Mouse (Mus musculus): ENCODE results near the gene Dync1li2. TPM values are rescaled to one million over a fixed set of nuclear protein-coding genes. Genes with fewer than 3 reads are reported as not detected.

Dync1li2 gene
- 10 to 100 TPM; 18.7 to 26.7 TPM for polyA plus RNA-seq (2017; shearing (Covaris generic))

DNA sequence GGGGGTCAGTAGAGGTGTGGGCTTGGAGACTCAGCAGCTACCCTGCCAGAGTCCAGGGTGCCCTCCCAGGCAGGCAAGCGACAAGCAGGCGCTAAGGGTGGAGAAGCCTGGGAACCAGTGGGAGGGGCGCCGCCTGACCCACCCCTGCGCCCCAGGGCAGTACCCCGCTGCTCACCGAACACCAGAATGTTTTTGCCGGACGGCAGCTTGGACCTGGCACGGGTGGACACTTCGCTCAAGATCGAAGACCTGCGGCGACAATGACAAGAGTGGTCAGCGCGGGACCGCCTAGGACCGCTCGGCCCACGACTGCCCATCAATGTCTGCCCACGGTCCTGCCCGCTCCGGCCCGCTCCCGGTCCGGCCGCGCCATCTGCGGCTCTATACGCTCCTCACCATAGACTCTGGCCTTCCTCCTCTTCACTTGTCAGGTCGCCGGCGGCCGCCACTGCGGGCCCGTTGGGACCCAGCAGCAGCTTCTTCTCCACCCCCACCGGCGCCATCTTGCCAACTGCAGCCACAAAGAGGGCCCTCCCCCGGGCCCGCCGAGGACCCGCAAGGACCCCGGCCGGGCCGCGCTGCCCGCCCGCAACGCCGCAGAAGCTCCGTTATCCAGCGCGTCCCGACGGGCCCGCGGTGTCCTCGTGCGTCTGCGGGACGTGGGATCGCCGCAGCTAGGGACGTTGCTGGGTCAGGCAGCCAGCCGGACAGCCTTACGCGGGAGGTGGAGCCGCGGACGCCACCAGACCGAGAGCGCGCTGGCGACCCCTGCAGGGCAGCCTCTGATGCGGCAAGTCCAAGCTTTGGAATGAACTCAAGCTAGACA, at the start of gene Dync1li2:
TSS of gene Dync1li2 (minus strand) at position 749 of the 826 bp plus-strand sequence.
- peak; percentile 92 for ATAC-seq

DNA sequence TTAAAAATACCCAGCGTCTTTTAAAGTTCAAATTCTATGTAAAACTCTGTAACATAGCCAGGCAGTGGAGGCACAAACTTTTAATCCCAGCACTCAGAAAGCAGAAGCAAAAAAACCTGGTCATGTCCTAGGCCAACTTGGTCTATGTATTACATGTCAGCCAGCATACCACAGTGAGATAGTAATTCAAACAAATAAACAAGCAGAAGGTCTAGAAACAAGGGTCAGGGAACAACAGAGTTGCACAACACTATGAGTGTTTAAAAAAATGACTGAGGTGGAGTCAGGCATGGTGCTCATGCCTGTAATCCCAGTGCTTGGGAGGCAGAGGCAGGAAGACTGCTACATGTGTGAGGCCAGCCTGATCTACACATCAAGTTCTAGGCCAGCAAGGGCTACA, 36.2 kb upstream of the Dync1li2 start:
- no peak for ATAC-seq

DNA sequence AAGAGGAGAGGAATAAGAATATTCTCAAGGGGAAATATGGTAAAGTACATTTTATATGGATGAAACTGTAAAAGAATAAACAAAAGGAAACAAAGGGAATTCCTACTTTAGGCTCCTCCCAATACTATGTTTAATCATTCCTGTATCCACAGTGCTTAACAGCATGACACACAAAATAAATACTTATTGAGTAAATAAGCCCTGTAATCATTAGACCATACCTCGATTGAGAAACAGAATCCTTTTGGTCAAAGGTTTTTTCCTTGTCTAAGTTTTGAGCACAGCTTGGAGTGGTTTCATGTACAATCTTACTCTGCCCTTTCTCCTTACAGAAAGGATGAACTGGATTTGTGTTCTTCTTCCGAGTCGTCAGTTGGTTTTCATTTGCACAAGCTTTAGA, 29.6 kb upstream of the Dync1li2 start:
- no peak for ATAC-seq

DNA sequence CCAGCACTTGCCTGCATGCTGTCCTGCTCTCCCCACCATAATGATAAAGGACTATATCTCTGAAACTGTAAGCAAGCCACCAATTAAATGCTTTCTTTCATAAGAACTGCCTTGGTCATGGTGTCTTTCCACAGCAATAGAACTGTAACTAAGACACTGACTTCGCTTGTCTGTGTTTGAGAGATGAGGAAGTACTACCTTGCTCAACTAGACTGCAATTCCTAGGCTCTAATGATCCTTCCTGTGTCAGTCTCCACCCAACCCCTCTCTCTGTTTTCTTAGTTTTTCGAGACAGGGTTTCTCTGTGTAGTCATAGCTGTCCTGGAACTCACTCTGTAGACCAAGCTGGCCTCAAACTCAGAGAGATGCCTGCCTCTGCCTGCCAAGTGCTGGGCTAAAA, 24.6 kb upstream of the Dync1li2 start:
- no peak for ATAC-seq

DNA sequence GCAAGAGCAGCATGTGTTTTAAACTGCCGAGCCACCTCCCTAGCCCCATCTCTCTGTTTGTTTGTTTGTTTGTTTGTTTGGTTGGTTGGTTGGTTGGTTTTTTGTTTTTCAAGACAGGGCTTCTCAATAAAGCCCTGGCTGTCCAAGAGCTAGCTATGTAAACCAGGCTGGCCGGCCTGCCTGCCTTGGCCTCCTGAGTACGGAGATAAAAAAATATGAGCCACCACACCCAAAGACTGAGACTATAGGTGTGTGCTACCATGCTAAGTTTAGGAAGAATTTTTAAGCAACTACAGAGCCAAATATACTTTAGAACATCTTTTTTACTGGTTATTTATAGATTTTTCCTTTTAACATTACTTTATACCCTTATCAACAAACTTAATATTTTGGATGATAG, 9.3 kb upstream of the Dync1li2 start:
- no peak for ATAC-seq

DNA sequence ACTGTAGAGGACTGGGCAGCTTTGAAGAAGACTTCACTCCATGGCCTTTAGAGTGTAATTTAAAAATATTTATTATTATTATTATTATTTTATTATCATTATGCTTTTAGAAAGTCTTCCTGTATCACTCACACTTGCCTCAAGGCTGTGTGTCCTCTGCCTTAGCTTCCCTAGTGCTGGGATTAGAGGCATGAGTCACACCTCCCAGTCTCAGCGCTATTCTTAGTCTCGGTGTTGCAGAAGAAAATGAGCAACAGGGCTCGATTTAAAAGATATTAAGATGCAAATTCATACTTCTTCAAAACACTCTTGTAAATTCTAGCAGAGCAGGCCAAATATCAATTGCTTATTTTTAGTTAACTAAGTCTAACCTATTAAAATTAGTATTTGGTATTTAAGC, 5.9 kb upstream of the Dync1li2 start:
- ATAC-seq = no peak

DNA sequence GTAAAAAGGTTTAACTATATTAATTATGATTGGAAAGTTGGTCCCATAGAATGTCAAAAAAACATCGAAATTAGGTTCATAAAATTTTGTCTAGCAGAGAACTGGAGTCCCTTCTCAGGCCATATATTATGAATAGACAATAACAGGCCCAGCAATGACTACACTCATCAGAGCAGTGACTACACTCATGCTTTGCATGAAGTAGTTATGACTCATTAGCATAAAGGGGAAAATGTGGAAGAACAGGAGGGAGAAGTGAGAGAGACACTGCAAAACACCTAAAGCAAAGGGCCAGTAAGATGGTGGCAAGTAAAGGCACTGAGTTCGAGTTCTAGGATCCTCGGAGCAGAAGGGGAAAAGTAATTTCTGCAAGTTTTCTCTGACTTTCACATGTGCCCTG, 3.2 kb upstream of the Dync1li2 start:
- no peak for ATAC-seq

DNA sequence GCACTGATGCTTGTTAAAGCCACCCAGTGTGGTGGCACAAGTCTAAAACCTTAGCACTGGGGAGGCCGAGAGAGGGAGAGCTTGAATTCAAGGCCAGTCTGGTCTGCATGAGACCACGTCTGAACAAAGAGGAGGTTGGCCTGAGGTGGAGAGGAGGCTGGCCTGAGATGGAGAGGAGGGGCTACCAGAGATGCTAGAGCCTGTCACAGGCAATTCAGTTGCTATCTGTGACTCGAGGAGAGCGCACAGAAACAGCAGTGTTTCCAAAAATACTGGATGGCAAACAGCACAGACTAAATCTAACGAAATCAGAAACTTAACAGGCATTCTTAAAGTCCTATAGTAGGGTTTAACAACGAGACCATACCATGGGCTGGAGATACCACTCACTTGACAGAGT, 2.4 kb upstream of the Dync1li2 start:
- no peak for ATAC-seq

DNA sequence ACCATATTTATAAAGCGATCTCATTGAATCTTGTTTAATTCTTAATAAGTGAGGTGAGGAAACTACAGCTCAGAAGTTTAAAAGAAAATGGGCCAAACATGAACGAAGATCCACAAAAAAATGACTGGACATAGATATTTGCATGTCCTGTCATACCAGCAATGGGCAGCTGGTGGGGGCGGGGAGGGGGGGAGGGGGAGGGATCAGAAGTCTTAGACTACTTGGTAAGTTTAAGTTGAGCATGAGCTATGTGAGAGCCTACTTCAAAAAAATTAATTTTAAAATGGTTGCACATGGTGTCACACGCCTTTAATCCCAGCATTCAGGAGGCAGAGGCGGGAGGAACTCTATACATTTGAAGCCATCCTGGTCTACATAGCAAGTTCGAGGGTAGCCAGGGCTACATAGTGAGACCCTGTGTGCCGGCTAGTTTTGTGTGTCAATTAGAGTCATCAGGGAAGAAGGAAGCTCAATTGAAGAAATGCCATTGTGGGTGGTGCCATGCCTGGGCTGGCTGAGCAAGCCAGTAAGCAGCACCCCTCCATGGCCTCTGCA, 355 bp upstream of the Dync1li2 start:
- ATAC-seq = no peak

DNA sequence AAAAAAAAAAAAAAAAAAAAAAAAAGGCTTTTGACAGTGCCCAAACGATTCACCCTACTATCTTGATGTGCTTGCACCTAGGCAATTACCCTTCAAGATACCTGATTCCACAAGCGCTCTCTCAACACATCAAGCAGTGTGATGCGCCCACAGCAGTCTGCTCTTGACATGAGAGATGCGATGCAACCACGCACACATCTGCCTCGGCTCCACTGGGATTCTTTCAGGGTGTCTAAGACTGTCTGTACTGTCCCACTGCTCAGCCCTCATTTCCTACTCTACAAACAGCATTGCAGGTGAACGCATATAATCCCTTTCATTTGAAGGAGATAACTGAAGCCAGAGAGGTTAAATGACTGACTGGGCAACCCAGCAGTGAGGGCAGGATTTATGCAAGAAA, 1.2 kb downstream of the Dync1li2 start:
- ATAC-seq = no peak

DNA sequence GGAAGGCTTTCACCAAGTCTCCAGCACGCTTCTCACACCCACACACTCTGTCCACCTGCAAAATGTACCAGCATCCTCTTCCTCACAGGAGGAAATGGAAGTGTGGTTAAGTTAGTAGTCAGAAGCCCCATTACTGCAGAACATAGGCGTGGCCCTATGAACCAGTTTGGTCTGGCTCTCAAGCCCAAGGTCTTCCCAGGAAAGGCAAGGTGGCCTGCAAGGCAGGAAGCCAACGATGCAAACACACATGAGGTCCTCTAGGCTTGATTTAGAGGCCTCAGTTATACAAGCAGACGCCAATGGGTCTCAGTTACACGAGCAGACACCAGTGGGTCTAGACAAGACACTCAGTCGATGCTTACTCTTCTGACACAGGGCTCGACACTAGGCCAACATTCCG, 3.4 kb downstream of the Dync1li2 start:
- ATAC-seq = no peak

DNA sequence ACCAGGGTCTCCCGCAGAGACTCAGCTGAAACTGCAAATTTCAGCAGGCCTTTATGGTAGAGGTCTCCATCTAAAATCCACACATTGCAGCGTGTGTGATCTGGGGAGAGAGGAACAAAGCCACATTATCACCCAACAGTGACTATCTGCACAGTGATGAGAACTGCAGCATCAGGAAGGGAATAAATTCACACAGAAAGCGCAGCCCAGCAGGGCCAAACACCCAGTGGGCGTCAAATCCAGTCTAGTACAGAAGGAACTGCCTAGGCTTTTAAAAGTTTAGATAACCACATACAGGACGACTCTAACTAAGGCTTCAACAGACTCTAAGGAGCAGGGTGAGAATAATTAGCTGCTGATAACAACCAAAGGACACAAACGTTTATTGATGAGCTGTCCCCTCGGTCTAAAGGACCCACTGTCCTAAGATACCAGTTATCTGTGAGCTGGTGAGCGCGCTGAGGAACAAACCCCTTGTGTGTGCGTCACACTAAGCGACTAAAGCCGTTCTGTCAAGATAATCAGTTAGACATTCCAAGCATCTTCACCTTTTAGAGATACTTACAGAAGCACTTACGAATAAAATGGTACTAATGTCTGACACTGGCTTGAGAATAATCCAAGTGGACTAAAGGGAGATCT, 5.2 kb downstream of the Dync1li2 start:
- no peak for ATAC-seq

DNA sequence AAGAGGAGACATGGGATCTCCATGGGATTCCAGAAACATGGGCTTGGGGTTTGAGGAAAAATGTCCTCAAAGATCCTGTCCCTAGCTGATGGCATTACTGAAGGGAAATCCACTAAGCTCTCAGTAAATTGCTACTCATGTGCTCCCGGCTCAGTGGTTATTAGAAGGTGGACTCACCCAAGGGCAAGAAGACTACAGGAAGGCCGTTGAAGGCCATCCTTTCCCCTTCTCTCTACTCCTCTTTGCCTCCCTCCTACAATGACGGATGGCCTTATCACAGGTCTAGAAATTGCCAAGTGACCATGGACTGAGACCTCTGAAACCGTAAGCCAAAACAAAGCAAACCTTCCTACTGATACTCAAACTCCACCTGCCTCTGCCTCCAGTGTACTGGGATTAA, 6.3 kb downstream of the Dync1li2 start:
- ATAC-seq = no peak

DNA sequence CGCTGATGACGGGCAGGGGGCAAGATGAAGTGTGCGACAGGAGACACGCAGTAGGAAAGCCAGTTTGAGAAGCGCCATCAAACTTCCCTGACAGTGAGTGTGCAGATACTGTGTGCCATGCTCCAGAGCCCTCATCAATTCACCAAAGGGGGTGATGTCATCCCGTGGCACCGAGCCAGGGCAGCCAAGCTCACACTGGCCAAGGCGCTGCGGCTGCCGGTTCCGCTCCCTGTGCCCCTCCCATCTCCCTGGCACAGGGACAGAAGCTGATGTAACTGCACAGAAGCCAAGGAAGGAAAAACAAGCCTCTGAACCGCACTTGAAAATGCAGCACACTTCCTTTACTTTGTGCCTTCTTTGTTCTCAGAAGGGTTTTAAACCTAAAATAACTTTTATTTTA, 6.8 kb downstream of the Dync1li2 start:
- peak; percentile 54 for ATAC-seq

DNA sequence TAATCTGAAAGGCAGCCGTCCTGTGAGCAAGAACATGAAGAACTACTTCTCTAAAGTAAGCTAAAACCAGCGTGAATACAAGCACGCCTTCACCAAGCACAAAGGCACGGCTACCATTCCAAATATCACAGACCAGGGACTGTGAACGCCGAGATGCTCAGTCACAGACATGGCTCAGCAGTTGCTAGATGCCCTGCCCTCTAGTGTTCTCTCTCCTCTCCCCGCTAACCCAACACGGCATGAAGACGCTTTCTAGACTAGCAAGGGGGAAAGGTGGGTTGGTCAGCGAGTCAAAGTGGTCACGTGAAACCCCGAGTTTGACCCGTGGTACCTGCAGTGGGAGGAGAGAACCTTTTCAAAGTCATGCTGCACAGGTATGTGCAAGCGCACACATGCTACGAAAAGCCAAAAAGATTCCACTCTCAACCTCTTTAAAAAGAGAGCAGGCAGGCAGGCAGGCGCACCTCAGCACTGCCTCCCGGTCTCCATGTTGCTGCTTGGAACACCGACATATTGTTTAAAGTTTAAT, 8.0 kb downstream of the Dync1li2 start:
- ATAC-seq = no peak

DNA sequence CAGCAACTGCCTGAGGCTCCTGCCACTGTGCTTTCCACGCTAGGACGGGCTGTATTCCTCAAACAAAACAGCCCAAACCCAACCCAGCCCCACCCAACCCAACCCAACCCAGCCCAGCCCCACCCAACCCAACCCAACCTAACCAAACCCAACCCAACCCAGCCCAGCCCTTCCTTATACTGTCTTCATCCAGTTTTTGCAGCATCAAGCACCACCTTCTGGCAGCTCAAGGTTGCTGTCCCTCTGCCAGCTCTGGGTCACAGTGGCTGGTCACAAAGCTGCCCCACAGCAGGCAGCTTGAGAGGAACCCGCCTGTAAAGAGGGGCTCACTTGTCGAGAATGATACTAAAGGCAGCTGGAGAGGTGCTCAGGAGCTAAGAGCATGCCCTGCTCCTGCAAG, 8.6 kb downstream of the Dync1li2 start:
- no peak for ATAC-seq

DNA sequence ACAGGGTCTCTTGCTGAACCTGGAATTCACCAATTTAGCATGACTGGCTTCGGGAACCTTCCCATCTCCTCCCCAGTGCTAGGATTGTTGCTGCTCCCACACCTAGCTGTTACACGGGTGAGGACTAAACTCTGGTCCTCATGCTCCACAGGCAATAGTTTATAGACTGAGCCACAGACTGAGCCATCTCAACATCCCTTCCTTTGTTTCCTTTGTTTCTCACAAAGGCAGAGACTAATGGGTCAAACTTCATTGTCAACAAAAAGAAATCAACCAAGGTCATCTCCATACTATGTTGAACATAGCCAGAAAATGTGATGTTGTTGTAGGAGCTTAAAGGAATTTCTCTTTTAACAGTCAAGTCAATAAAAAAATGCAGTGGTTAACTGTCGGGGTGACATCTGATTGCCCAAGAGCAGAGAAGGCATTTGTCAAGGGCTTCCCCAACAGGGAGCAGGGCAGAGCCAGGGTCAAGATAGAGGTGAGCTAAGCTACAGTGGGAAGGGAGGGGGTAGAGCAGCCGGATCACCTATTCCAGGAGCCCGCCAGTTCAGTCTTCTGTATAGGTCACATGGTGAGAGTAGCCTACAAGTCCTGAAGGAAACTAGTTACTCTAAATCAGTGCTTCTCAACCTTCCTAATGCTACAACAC, 9.5 kb downstream of the Dync1li2 start:
- ATAC-seq = no peak

DNA sequence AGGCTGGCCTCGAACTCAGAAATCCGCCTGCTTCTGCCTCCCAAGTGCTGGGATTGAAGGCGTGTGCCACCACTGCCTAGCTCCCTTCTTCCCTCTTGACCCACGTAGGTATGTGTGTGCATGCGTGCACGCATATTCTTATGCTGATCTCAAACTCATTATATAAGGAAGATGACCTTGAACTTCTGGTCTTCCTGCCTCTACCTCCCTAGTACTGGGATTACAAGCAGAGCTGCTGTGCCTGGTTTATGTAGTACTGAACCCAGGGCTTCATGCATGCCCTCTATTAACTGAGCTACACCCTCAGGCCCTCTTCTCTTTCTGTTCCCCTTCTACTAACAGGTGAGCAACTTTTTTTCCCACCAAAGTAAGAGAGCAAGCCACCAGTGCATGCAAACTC, 10.2 kb downstream of the Dync1li2 start:
- no peak for ATAC-seq

DNA sequence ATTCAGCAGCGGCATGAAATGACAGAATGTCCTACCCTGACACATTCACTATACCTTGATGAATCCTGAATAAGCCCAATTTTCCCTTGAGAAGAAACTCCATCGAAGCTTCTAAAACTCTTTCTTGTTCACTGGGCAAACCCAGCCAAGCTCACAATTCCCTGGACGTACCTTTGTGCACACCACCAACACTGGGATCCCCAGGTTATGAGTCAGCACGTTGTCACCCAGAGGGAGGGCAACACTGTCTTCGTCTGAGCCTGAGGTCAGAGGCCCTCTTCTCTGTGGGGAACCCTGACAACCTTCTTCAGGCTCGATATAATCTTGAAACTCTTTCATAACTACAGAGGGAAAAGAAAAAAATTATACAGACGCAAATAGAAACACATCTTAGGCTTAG, 12.6 kb downstream of the Dync1li2 start:
- ATAC-seq = no peak

DNA sequence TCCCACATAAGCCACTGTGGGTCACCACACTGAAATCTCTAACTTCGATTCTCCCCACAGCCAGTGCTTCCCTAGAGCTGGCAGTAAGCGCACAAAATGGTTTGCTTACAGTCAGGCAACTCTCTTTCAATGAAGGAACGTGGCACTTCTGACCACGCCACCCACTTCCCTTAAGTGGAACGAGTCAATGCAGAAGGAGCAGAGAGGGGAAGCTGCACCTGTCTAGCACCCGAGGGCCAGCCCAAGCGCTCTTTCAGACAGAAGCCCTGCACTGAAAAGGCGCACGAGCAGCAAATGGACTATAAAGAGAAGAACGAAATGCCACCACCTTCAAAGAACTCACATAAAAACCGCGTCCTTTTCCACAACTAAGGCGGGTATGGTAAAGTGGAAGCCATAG, 15.1 kb downstream of the Dync1li2 start:
- no peak for ATAC-seq

DNA sequence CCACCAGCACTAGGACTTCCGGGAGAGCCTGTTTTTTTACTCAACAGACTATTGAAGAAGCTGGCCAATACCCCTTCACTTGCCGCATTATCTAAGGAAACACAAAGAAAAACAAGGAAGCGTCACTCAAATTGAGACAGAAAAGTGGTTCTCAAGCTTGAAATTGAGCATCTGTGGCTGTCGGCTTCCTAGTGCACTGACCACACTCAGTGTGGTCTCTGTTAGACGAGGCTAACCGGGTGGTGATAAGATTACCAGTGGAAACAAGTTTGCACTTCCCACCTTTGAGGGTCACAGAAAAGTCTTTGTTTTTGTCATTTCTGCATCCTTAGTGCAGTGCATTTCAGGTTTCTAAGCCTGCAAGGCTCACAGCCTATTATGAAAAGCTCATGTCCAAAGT, 20.5 kb downstream of the Dync1li2 start:
- no peak for ATAC-seq

DNA sequence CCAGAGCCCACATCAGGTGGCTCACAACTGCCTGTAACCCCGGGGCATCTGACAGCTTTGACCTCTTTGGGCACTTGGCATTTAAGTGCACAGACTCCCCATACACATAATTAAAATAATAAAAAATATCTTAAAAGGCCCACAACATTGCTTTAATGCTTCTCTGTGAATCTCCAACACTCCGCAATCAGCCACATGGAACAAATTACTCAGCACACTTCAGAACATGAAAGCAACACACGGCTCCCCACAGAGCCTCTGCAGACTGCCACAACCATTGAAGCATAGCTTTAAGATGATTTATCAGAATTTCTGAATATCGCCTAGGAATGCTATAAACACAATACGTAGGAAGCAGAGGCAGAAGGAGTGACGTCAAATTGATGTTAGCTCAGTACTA, 26.8 kb downstream of the Dync1li2 start:
- no peak for ATAC-seq

DNA sequence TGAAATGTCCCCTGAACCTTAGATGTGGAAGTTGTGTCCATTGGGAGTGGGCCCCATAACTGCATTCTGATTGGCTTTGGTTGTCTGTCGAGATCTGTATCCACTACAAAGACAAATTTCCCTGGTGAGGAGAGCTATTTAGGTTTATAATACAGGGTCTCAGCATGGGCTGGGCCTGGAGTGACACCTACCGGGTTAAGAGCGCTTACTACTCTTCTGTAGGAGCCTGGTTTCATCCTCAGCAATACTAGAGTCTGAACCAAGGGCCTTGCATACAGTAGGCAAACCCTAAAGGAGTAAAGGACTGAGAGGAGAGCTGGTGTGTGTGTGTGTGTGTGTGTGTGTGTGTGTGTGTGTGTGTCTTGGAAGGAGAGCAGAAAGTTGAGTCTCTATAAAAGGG, 28.6 kb downstream of the Dync1li2 start:
- no peak for ATAC-seq
